Mouse (Mus musculus) MEL (cell line): ENCODE data around the gene Kcnip2. TPM values are rescaled to one million over a fixed set of nuclear protein-coding genes. Genes with fewer than 3 reads are reported as not detected.
A peak's percentile ranks its signal among the peaks of the same experiment; 100 is the strongest.

ENCODE experiments used
- DNase-seq: peaks from one replicate; pipeline ENCODE4 v3.0.0; 2011; ENCODE audit warnings: low read depth, low spot score
- H3K27ac ChIP-seq: 2 replicates; pipeline ENCODE4 v1.5.1; 2012; ENCODE audit warnings: low read depth, mild to moderate bottlenecking, control low read depth, low read length, moderate library complexity; ENCODE audit not compliant: control insufficient read depth
- H3K27me3 ChIP-seq, 2 experiments: fragments of 150-350 bp in 1 of 2; sonication (generic) in 1 of 2; 2 replicates each; pipeline ENCODE4 v1.6.1; 2012; ENCODE audit warnings: low read length in 2 of 2, mild to moderate bottlenecking in 2 of 2, improper control_type of control experiment in 1 of 2, moderate library complexity in 1 of 2; ENCODE audit not compliant: insufficient read depth in 2 of 2, control insufficient read depth in 1 of 2
- H3K36me3 ChIP-seq, 2 experiments: 2 replicates each; pipeline ENCODE4 v1.6.1; 2012 to 2014; ENCODE audit warnings: low read length in 2 of 2, improper control_type of control experiment in 1 of 2, inconsistent platforms in 1 of 2, mild to moderate bottlenecking in 1 of 2; ENCODE audit not compliant: insufficient read depth in 2 of 2, control insufficient read depth in 1 of 2
- H3K4me1 ChIP-seq, 2 experiments: fragments of 150-350 bp in 1 of 2; sonication (generic) in 1 of 2; 2 replicates each; pipeline ENCODE4 v1.6.1; 2012; ENCODE audit warnings: low read length in 2 of 2, improper control_type of control experiment in 1 of 2, mild to moderate bottlenecking in 1 of 2; ENCODE audit not compliant: insufficient read depth in 2 of 2, control insufficient read depth in 1 of 2
- H3K4me3 ChIP-seq, 2 experiments: fragments of 150-350 bp in 1 of 2; sonication (generic) in 1 of 2; 2 replicates each; pipeline ENCODE4 v1.5.1; 2012; ENCODE audit warnings: low read depth in 2 of 2, low read length in 2 of 2, mild to moderate bottlenecking in 2 of 2, moderate library complexity in 2 of 2, control low read depth in 1 of 2, improper control_type of control experiment in 1 of 2; ENCODE audit not compliant: control insufficient read depth in 1 of 2, insufficient read depth in 1 of 2
- H3K79me2 ChIP-seq: 2 replicates; pipeline ENCODE4 v1.6.1; 2012; ENCODE audit warnings: mild to moderate bottlenecking, low read length, moderate library complexity; ENCODE audit not compliant: control insufficient read depth, poor library complexity, insufficient read depth
- H3K9ac ChIP-seq: 2 replicates; pipeline ENCODE4 v1.6.1; 2012; ENCODE audit warnings: low read depth, mild to moderate bottlenecking, control low read depth, low read length, moderate library complexity; ENCODE audit not compliant: control insufficient read depth, poor library complexity, severe bottlenecking
- H3K9me3 ChIP-seq: fragments of 150-350 bp; sonication (generic); replicated peaks from 2 replicates; pipeline ENCODE4 v1.6.1; 2012; ENCODE audit warnings: mild to moderate bottlenecking, low read length, improper control_type of control experiment, moderate library complexity; ENCODE audit not compliant: insufficient read depth
- BHLHE40 ChIP-seq: IDR thresholded peaks from 2 replicates; pipeline ENCODE4 v1.6.1; 2012; ENCODE audit warnings: low read depth, mild to moderate bottlenecking, inconsistent platforms, low read length, improper control_type of control experiment, borderline replicate concordance
- CHD1 ChIP-seq: IDR thresholded peaks from 2 replicates; pipeline ENCODE4 v1.6.1; 2012; ENCODE audit warnings: low read depth, mild to moderate bottlenecking, inconsistent platforms, low read length, improper control_type of control experiment
- CHD2 ChIP-seq: IDR thresholded peaks from 2 replicates; pipeline ENCODE4 v1.6.1; 2011; ENCODE audit warnings: low read length, improper control_type of control experiment
- CTCF ChIP-seq, 3 experiments: IDR thresholded peaks in 2 of 3; conservative IDR thresholded peaks in 1 of 3; 2 replicates each; pipeline ENCODE4 v1.5.1; 2011 to 2012; ENCODE audit warnings: low read length in 3 of 3, low read depth in 2 of 3, mild to moderate bottlenecking in 2 of 3, improper control_type of control experiment in 1 of 3, inconsistent platforms in 1 of 3, mixed read lengths in 1 of 3, moderate library complexity in 1 of 3; ENCODE audit not compliant: control insufficient read depth in 1 of 3, insufficient read depth in 1 of 3, poor library complexity in 1 of 3, severe bottlenecking in 1 of 3
- ELF1 ChIP-seq: IDR thresholded peaks from 2 replicates; pipeline ENCODE4 v1.6.1; 2014; ENCODE audit warnings: low read depth, mild to moderate bottlenecking, inconsistent platforms, low read length, improper control_type of control experiment, moderate library complexity
- ETS1 ChIP-seq: IDR thresholded peaks from 2 replicates; pipeline ENCODE4 v1.6.1; 2012; ENCODE audit warnings: low read depth, mild to moderate bottlenecking, inconsistent platforms, low read length, improper control_type of control experiment, moderate library complexity
- GABPA ChIP-seq: IDR thresholded peaks from 2 replicates; pipeline ENCODE4 v1.6.1; 2012; ENCODE audit warnings: low read depth, mild to moderate bottlenecking, inconsistent platforms, low read length, improper control_type of control experiment, moderate library complexity
- GATA1 ChIP-seq: IDR thresholded peaks from 2 replicates; pipeline ENCODE4 v1.6.1; 2011; ENCODE audit warnings: low read depth, low read length, improper control_type of control experiment
- HCFC1 ChIP-seq: IDR thresholded peaks from 2 replicates; pipeline ENCODE4 v1.6.1; 2012; ENCODE audit warnings: low read depth, mild to moderate bottlenecking, inconsistent platforms, low read length, improper control_type of control experiment, moderate library complexity
- JUND ChIP-seq: IDR thresholded peaks from 2 replicates; pipeline ENCODE4 v1.6.1; 2011; ENCODE audit warnings: low read depth, mild to moderate bottlenecking, improper control_type of control experiment, low read length
- MAX ChIP-seq: IDR thresholded peaks from 2 replicates; pipeline ENCODE4 v1.6.1; 2011; ENCODE audit warnings: low read length, improper control_type of control experiment
- MAZ ChIP-seq: IDR thresholded peaks from 2 replicates; pipeline ENCODE4 v1.6.1; 2012; ENCODE audit warnings: low read depth, mild to moderate bottlenecking, inconsistent platforms, low read length, improper control_type of control experiment
- MEF2A ChIP-seq: IDR thresholded peaks from 2 replicates; pipeline ENCODE4 v1.6.1; 2014; ENCODE audit warnings: low read depth, mild to moderate bottlenecking, inconsistent platforms, low read length, improper control_type of control experiment; ENCODE audit not compliant: poor library complexity, insufficient replicate concordance, severe bottlenecking; ENCODE audit errors: extremely low read depth
- MYB ChIP-seq: IDR thresholded peaks from 2 replicates; pipeline ENCODE4 v1.6.1; 2011; ENCODE audit warnings: mild to moderate bottlenecking, low read depth, low read length, improper control_type of control experiment
- MYC ChIP-seq: IDR thresholded peaks from 2 replicates; pipeline ENCODE4 v1.6.1; 2011; ENCODE audit warnings: low read depth, mild to moderate bottlenecking, low read length, improper control_type of control experiment, moderate library complexity
- NELFE ChIP-seq: IDR thresholded peaks from 2 replicates; pipeline ENCODE4 v1.6.1; 2011; ENCODE audit warnings: low read depth, low read length, improper control_type of control experiment
- NRF1 ChIP-seq: IDR thresholded peaks from 2 replicates; pipeline ENCODE4 v1.6.1; 2014; ENCODE audit warnings: low read depth, mild to moderate bottlenecking, inconsistent platforms, low read length, improper control_type of control experiment, moderate library complexity; ENCODE audit not compliant: poor library complexity, insufficient read depth, severe bottlenecking
- POLR2A ChIP-seq, 2 experiments: IDR thresholded peaks; 2 replicates each; pipeline ENCODE4 v1.6.1; 2011 to 2012; ENCODE audit warnings: low read length in 2 of 2, mild to moderate bottlenecking in 2 of 2, control low read depth in 1 of 2, improper control_type of control experiment in 1 of 2, low read depth in 1 of 2, moderate library complexity in 1 of 2; ENCODE audit not compliant: control insufficient read depth in 1 of 2, insufficient read depth in 1 of 2, poor library complexity in 1 of 2
- POLR2AphosphoS5 ChIP-seq: IDR thresholded peaks from 2 replicates; pipeline ENCODE4 v1.6.1; 2012; ENCODE audit warnings: low read depth, borderline replicate concordance, mild to moderate bottlenecking, inconsistent platforms, low read length, moderate library complexity, mixed read lengths
- SMC3 ChIP-seq: IDR thresholded peaks from 2 replicates; pipeline ENCODE4 v1.6.1; 2011; ENCODE audit warnings: low read depth, low read length, improper control_type of control experiment
- TAL1 ChIP-seq: IDR thresholded peaks from 2 replicates; pipeline ENCODE4 v1.6.1; 2012; ENCODE audit warnings: mild to moderate bottlenecking, inconsistent platforms, low read length, moderate library complexity, mixed read lengths
- UBTF ChIP-seq: IDR thresholded peaks from 2 replicates; pipeline ENCODE4 v1.6.1; 2012; ENCODE audit warnings: low read depth, mild to moderate bottlenecking, inconsistent platforms, low read length, improper control_type of control experiment, moderate library complexity, borderline replicate concordance; ENCODE audit not compliant: insufficient read depth
- USF1 ChIP-seq: IDR thresholded peaks from 2 replicates; pipeline ENCODE4 v1.6.1; 2014; ENCODE audit warnings: low read depth, mild to moderate bottlenecking, inconsistent platforms, low read length, improper control_type of control experiment, moderate library complexity
- USF2 ChIP-seq, 2 experiments: IDR thresholded peaks; 2 replicates each; pipeline ENCODE4 v1.6.1; 2011 to 2012; ENCODE audit warnings: improper control_type of control experiment in 2 of 2, low read length in 2 of 2, borderline replicate concordance in 1 of 2, inconsistent platforms in 1 of 2, low read depth in 1 of 2, mild to moderate bottlenecking in 1 of 2; ENCODE audit not compliant: insufficient read depth in 1 of 2
- ZKSCAN1 ChIP-seq: IDR thresholded peaks from 2 replicates; pipeline ENCODE4 v1.6.1; 2012; ENCODE audit warnings: low read depth, mild to moderate bottlenecking, inconsistent platforms, low read length, improper control_type of control experiment, moderate library complexity
- polyA plus RNA-seq, 2 experiments: library from polyadenylated mRNA; stranded (reverse) in 1 of 2; unstranded in 1 of 2; fragments of >175 nt in 1 of 2; fragments of >200 nt in 1 of 2; gene quantifications; 2 replicates each; pipeline versions ENCODE4 v1.2.1 to v1.2.4; 2012; ENCODE audit warnings: low replicate concordance in 2 of 2, low read depth in 1 of 2; ENCODE audit not compliant: insufficient read length in 2 of 2, insufficient read depth in 1 of 2, missing spikeins in 1 of 2
- total RNA-seq: library from RNA; depleted of rRNA; stranded (reverse); fragments of 300-350 nt; gene quantifications from 2 replicates; pipeline ENCODE4 v1.2.3, GENCODE M21; 2012; rRNA removed

Kcnip2 gene
- total RNA-seq (not detected in 2 replicates), polyA plus RNA-seq (under 1 TPM in 1 of 2 experiments, not detected in 1; 0.14 TPM)

- no peak within 1 kb of the TSS for H3K4me3 ChIP-seq
- no peaks in the 10 kb centered on the region for H3K36me3 ChIP-seq
- TF ChIP-seq CHD1 (no peak), MAZ (no peak), ETS1 (no peak), UBTF (no peak), NELFE (no peak), POLR2AphosphoS5 (no peak), MAX (no peak), SMC3 (no peak), CHD2 (no peak), GABPA (no peak), MYC (no peak), MEF2A (no peak), HCFC1 (no peak), MYB (no peak), USF2 (IDR thresholded peaks at IDR 0.05; ENCODE audit: borderline replicate concordance in 1 of 2, insufficient read depth in 1 of 2, low read depth in 1 of 2, low read length in 2 of 2) (no peak)
- H3K79me2 ChIP-seq = no peaks in the 10 kb centered on the region
- H3K27me3 ChIP-seq = no peaks in the 10 kb centered on the region
- no peak for DNase-seq
- no peak within 1 kb of the TSS for H3K27ac ChIP-seq
- peaks cover 0 to 5% of the 10 kb centered on the region in 2 experiments; a peak in 2 of 4 replicates for H3K4me1 ChIP-seq
- H3K9ac ChIP-seq = no peak within 1 kb of the TSS
- H3K9me3 ChIP-seq = no peaks in the 10 kb centered on the region
Observed at GRCm38 (mm10) chr19:45815831-45816405, at the start of gene Kcnip2. Gene Kcnip2, minus strand, starts transcription at chr19:45816061.

GRCm38 (mm10) chr19:45855284-45855920 is 39.5 kb upstream of the Kcnip2 start:
- Histone ChIP-seq H3K36me3 (peaks cover 0 to 6% of the 10 kb centered on the region in 2 experiments; a peak in 2 of 4 replicates), H3K9ac (no peak overlapping the region), H3K4me3 (no peak overlapping the region), H3K9me3 (no peaks in the 10 kb centered on the region), H3K79me2 (no peaks in the 10 kb centered on the region), H3K27me3 (no peaks in the 10 kb centered on the region), H3K4me1 (peaks cover 0 to 5% of the 10 kb centered on the region in 2 experiments; a peak in 2 of 4 replicates), H3K27ac (no peak overlapping the region; the same call in 1 of the 2 replicates)
- TF ChIP-seq TAL1 = no peak
- TF ChIP-seq USF1 = peak; percentile 78
- no peak for TF ChIP-seq JUND
- no peak for TF ChIP-seq BHLHE40
- no peak for TF ChIP-seq ETS1
- peak; percentile 78 for TF ChIP-seq GATA1
- no peak for TF ChIP-seq ZKSCAN1
- TF ChIP-seq CTCF (IDR thresholded peaks at IDR 0.05 in 2 of 3, conservative IDR thresholded peaks at IDR 0.05 in 1 of 3; ENCODE audit: control insufficient read depth in 1 of 3, insufficient read depth in 1 of 3, low read depth in 2 of 3, low read length in 3 of 3, poor library complexity in 1 of 3, severe bottlenecking in 1 of 3) = no peak
- no peak for TF ChIP-seq ELF1
- no peak for TF ChIP-seq NRF1
- TF ChIP-seq USF2 (IDR thresholded peaks at IDR 0.05; ENCODE audit: borderline replicate concordance in 1 of 2, insufficient read depth in 1 of 2, low read depth in 1 of 2, low read length in 2 of 2) = peak in 1 of 2 experiments; percentile 19; a peak in 1 of 4 replicates
- no peak for TF ChIP-seq MYB
- no peak for TF ChIP-seq POLR2A (IDR thresholded peaks at IDR 0.05; ENCODE audit: control insufficient read depth in 1 of 2, insufficient read depth in 1 of 2, low read depth in 1 of 2, low read length in 2 of 2, poor library complexity in 1 of 2)
- TF ChIP-seq GABPA = no peak
- peak; percentile 77 for DNase-seq
